Mouse (Mus musculus): ENCODE measurements around the gene Tkfc.

GRCm38 (mm10) chr19:10602247-10602769 is 3.1 kb downstream of the Tkfc start:
- TF ChIP-seq CTCF (IDR thresholded peaks at IDR 0.05; ENCODE audit: low read depth, low read length) (no peak), POLR2A (IDR thresholded peaks at IDR 0.05; ENCODE audit: insufficient read depth, low read length) (no peak)
